Mouse (Mus musculus) layer of hippocampus, postnatal 36 days (tissue): ENCODE measurements at regions not wholly inside any gene's neighbourhood (a gene's known extent, or its start where the extent isn't known, plus 50 kb on each side); places are given as distances from the start of the nearest gene placed in this dataset.

Experiments used
- DNase-seq, 2 experiments: peaks; one replicate each; pipeline ENCODE4 v3.0.0; 2022

DNA sequence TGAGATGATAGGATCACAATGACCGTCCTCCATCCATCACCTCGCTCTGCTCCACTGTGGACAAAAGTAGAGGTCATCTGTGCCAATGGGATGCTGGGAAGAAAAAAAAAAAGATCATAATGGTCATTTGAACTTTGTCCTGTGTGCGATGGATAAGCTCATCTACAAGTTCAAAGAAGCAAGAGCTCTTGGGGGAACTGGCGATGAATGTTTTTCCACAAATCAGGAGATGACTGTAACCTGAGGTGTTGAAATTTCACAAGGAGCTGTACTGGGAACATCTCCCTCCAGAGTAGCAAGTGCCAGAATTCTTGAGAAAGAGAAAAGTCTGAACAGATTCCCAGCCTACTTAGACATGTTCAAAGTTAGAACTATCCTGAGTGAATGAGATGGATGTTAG lies 287.0 kb downstream of the Tns3 start:
- DNase-seq: no peak

GRCm38 (mm10) chr11:8365545-8365944 lies 298.8 kb downstream of the Tns3 start:
- DNase-seq: no peak

GRCm38 (mm10) chr11:8364703-8365433 lies 299.5 kb downstream of the Tns3 start:
- DNase-seq: no peak

DNA sequence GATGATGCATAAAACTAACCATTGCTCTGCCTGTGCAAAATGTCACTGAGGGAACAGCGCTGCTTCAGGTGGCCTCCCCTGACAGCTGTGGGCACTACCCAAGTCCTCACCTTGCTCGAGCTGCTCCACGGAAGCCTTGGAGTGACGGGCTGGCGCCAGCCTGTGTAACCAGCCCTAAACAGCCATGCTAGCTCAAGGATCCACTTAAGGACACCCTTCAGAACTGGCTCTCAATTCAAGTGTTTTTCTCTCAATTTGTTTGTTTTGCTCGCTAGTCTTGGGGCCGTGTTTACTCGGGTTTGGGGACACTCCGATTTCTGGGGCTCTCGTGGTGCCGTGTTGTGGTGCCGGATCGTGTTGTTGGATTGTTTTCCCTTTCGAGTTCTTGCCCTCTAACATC lies 319.4 kb downstream of the Tns3 start:
- no peak for DNase-seq

DNA sequence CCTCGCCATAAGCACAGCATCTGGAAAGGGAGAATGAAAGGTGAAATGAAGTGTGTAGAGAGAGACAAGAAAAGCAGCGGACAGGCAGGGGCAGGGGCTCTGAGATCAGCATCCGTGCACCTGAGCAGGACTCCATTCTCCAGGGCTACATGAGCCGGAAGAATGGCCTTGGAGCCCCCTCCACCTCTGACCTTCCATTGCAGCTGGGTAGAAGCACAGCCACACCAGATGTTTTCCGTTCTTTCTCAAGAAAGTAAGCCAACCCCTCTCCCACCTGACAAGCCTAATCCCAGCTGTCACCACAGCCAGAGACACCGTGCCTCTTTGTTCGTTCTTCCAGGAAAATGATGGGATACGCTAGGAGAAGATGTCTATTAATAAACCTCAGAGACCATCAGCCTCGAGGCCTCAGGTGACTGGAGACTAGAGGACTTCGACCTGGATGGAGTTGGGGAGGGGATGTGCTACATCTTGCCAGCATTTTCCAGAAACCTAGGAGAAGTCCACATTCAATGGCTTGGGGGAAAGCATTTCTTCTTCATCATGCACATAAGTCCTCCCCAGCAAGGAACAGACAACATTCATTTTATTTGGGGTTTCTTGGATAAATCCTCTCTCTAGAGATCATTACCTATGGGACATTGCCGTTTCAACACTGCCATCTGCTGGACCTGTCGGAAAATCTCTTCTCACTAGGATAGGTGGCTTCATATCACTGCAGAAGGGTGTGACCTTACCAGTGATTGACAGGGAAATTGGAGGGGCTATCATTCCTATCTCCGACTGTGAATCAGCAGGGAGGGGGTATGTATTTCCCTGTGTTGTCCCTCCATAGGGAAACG lies 361.8 kb downstream of the Tns3 start:
- DNase-seq: peak in 1 of 2 experiments; percentile 43

DNA sequence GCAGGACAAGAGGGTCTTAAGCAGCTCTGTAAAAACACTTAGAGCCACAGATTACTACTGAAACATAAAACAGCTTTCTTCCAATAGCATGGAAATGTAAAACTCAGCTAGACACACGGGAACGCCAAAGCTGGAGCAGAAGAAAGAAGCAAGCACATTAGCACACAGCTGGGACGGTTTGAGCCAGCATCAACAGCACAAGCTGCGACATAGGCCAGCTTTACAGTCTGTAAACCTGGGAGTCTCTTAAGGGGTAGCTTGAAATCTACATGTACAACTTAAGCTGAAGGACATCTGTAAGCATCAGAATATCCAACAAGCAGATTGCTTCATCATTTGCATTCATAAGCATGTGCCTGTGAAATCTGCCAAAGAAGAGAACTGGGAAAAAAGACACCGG lies 366.9 kb downstream of the Tns3 start:
- DNase-seq: no peak

- DNase-seq: no peak
Measured at GRCm38 (mm10) chr11:8293322-8294014, 370.9 kb downstream of the Tns3 start.

GRCm38 (mm10) chr11:8285271-8285670 lies 379.1 kb downstream of the Tns3 start:
- DNase-seq: no peak

DNA sequence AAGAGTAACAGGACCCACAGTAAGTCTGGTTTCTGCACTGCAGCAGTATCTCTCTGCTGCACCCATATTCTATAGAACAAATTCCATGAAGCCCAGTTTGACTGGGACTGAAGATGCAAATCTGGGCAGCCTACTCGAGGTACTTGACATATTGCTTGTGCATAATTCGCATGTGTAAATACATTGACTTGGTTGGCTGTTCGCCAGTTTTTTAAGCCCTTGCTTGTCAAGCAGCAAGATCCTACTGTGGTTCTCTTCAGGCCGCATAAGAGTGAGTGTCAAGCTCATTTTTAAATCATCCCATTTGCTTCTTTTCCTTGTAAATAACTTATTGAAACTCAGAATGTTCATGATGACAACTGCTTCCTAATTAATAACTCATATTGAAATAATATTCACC lies 389.1 kb downstream of the Tns3 start:
- no peak for DNase-seq

- no peak for DNase-seq
Measured at GRCm38 (mm10) chr11:8269171-8269570, 395.2 kb downstream of the Tns3 start.

GRCm38 (mm10) chr11:8254036-8254435 lies 410.3 kb downstream of the Tns3 start:
- peak; percentile 23 to 24 for DNase-seq

DNA sequence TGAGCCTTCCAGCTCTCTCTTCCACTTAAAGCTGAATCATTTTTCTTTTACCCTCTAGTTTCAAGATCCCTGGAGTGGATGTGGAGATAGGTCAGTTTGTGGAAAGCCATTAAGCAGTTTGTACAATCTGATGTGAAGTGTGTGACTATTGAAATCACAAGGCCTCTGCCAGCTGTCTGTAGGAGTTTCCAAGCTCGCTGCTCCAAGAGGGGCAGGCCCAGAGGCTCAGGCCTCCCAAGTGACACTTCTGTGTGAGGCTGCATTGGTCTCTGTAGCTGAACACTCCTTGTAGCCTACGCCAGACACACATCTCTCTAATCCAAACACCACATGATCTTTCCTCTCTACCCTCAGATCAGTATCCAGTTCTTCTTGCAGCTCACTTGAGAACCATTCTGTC lies 413.0 kb downstream of the Tns3 start:
- no peak for DNase-seq

GRCm38 (mm10) chr11:8249468-8249867 lies 414.9 kb downstream of the Tns3 start:
- DNase-seq: no peak

- no peak for DNase-seq
Measured at GRCm38 (mm10) chr11:8247535-8247934, 416.8 kb downstream of the Tns3 start.

GRCm38 (mm10) chr11:8247024-8247423 lies 417.3 kb downstream of the Tns3 start:
- no peak for DNase-seq

DNA sequence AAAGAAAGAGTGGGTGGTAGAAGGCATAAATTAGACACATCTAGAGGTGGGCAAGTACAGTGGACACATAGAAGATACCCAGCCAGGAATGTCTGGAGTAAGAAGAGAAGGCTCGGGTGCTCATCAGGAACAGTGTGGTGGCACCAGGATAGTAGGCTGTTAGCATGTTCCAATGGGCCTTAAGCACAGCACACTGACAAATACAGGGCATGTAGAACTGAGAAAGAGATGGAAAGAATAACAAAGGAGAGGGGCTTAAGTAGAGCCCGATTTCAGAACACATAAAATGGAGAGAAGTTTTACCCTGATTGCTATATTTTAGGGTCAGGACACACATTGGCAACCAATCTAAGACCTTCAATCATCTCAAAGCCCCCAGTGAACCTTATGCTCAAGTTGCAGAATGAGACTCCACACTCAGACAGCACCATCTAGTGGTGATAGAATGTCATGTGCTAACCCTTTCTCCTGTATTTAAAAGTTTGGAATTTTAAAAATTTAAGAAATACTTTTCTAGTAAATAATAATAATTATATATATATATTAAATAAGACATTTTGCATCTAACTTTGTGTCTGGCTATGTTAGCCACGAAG lies 418.8 kb downstream of the Tns3 start:
- DNase-seq: no peak

- no peak for DNase-seq
Measured at GRCm38 (mm10) chr11:8238498-8238897, 425.8 kb downstream of the Tns3 start.

- no peak for DNase-seq
Measured at GRCm38 (mm10) chr11:8237556-8237955, 426.8 kb downstream of the Tns3 start.

DNA sequence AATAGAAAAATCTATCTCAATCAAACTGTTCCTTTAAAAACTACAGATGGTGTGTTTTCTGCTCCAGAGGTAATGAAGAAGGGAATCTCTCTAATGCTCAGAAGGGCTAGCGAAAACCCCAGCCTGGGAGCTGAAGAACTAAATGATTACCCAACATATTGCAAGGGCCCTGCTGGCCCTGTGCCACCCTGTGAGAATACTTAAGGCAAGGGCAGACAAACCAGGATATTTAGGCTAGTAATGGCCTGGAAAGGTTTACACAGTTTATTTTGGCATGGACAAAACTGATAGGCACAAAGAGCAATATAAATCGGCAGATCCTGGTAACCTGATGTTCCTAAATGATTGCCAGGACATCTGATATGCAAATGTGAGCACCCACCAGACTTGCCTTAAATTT lies 428.3 kb downstream of the Tns3 start:
- no peak for DNase-seq

DNA sequence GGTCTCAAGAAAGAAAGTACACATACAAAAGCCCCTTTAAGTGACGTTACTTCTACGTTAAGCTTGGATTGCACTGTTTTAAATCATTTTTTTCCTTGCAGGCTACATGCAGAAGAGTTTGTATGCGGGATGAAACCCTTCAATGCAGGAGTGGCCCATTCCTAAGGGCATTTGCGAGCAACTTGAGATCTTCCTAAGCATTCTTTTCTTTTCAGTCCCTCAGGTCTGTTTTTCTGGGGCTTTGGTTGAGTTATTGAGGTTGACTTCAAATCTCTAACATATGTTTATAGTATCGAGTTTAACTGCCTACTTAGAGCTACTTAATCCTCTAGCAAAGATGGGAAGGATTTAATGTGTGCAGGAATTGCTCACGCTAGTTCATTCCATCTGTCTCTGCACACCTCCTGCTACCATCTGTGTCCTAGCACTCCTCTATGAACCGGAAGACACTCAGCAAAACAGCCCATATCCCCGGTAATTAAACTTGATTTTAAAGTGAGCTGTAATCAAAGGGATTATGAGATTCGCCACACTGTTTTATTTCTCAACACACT lies 431.6 kb downstream of the Tns3 start:
- no peak for DNase-seq

- peak in 1 of 2 experiments; percentile 33 for DNase-seq
Measured at GRCm38 (mm10) chr11:8229787-8230186, 434.5 kb downstream of the Tns3 start.

DNA sequence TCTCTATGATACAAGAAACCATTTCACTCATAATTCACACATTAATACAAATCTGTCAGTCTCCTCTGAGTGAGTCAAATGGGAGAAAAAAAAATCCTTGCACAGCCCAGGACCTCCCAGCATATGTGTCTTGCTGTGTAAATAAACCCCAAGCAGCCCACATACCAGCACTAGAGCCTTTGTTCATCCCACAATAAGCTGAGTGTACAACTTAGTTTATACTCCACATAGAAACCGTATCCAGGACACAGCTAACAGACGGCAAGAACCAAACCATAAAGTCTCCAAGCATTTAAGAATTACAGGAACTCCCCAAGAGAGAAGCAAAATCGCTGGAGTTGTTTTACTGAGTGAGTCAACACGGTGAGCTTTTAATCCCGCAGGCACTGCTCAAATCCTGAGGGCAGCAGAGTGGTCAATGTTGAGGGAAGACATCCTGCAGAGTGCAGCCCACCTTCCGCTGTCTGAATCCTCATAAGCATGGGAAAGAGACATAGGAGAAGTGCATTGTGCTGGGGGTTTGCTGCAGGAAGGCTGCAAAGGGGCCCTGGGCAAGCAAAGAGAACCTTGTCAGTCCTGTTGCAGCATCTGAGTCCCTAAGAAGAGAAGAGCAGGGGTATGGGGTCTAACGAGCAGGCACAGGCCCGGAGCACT lies 436.4 kb downstream of the Tns3 start:
- no peak for DNase-seq
